Mouse (Mus musculus) olfactory bulb, adult 2 months (tissue): Measurements from ENCODE around the gene Mlph.

Experiments
- CTCF ChIP-seq: fragments of 200-500 bp; IDR thresholded peaks from 2 replicates; pipeline ENCODE4 v1.5.1; 2012; ENCODE audit warnings: low read depth, mild to moderate bottlenecking, low read length, moderate library complexity; ENCODE audit not compliant: insufficient read depth
- POLR2A ChIP-seq: fragments of 200-500 bp; IDR thresholded peaks from 2 replicates; pipeline ENCODE4 v1.6.1; 2012; ENCODE audit warnings: mild to moderate bottlenecking, low read depth, low read length, moderate library complexity; ENCODE audit not compliant: insufficient read depth

DNA sequence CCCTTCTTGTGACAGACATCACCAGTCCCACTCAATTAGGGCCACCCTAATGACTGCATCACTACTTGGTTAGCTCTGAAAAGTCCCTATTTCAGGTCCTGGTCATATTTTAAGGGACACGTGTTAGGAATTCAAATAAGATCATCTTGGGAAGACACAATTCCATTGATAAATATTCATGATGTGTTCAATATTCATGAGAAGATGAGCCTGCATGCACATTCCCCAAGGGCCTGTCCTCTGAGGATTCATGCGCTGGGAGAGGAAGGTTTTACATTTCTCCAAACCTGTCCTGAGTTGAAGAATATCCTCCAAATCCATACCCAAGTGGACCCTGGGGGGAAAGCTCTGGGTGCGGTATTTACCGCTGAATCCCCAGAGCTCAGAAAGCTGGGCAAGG is 61.1 kb downstream of the Mlph start:
- TF ChIP-seq CTCF (no peak), POLR2A (no peak)
